Mouse (Mus musculus) E14TG2a.4 (cell line): Measurements from ENCODE around the gene Napa.

Experiments used
- H3K27me3 ChIP-seq: 2 replicates; pipeline ENCODE4 v1.6.1; 2014; ENCODE audit warnings: low read length, control low read depth; ENCODE audit not compliant: insufficient read depth
- H3K36me3 ChIP-seq: 2 replicates; pipeline ENCODE4 v1.6.1; 2014; ENCODE audit warnings: low read length, control low read depth; ENCODE audit not compliant: insufficient read depth
- H3K4me1 ChIP-seq: replicated peaks from 2 replicates; pipeline ENCODE4 v1.6.1; 2014; ENCODE audit warnings: low read depth, low read length, control low read depth
- H3K4me3 ChIP-seq: replicated peaks from 2 replicates; pipeline ENCODE4 v1.5.1; 2014; ENCODE audit warnings: mild to moderate bottlenecking, low read length
- H3K9me3 ChIP-seq: 2 replicates; pipeline ENCODE4 v1.6.1; 2014; ENCODE audit warnings: low read length, control low read depth
- CTCF ChIP-seq: conservative IDR thresholded peaks from 2 replicates; pipeline ENCODE4 v1.5.1; 2014; ENCODE audit warnings: low read length
- NANOG ChIP-seq: IDR thresholded peaks from 2 replicates; pipeline ENCODE4 v1.6.1; 2014; ENCODE audit warnings: borderline replicate concordance, low read length, mixed read lengths
- POU5F1 ChIP-seq: IDR thresholded peaks from 2 replicates; pipeline ENCODE4 v1.6.1; 2014; ENCODE audit warnings: low read length, borderline replicate concordance

Gene Napa

DNA sequence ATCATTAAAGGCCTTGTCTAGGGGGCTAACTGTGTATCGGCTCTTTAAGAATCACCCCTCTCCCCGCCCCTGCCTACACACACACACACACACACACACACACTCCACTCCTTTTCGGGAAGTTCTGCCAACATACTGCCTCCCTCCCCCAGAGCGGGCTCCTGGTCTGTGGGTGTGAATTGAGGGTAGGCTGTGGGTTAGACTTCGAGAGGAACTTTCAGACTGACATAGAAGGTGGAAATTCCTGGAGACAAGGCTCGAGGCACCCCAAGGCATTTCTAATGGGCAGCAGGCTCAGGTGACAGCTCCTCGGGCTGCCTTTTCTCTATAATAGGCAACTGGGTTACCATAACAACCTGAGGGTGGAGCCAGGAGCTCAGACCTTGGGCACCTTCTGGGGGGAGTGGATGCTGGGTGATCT lies 33.9 kb downstream of the Napa start:
- Histone ChIP-seq H3K36me3 (peaks cover 13% of the 10 kb centered on the region; the same call in 1 of the 2 replicates), H3K9me3 (no peaks in the 10 kb centered on the region), H3K4me3 (0 out of 2 replicates have a peak overlapping the region, but pooled peaks have one; percentile 10), H3K27me3 (peaks cover 16% of the 10 kb centered on the region), H3K4me1 (peaks cover 46% of the 10 kb centered on the region)
- TF ChIP-seq NANOG = no peak
- TF ChIP-seq CTCF = no peak

DNA sequence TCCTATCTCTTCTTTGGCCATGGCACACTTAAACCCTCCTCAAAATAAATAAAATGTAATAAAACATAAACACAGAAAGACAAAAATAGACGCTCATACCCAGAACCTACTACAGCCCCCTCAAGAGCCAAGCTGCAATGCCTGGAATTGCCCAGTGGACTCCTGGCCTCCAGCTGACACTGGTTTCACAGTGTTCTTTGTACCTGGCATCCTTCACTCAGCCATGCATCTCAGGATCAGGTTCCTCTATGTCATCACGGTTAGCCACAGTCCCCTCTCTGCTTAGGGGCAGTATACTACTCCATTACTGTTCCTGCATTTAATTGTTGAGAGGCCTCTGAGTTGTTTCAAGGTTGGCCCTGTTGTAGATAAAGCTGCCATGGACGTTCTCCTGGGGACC lies 34.7 kb downstream of the Napa start:
- peaks cover 46% of the 10 kb centered on the region for H3K4me1 ChIP-seq
- peaks cover 6% of the 10 kb centered on the region; the same call in 1 of the 2 replicates for H3K36me3 ChIP-seq
- no peaks in the 10 kb centered on the region for H3K9me3 ChIP-seq
- no peak for TF ChIP-seq POU5F1
- TF ChIP-seq NANOG = no peak
- no peak for TF ChIP-seq CTCF
- H3K4me3 ChIP-seq = no peak overlapping the region
- peaks cover 16% of the 10 kb centered on the region for H3K27me3 ChIP-seq

DNA sequence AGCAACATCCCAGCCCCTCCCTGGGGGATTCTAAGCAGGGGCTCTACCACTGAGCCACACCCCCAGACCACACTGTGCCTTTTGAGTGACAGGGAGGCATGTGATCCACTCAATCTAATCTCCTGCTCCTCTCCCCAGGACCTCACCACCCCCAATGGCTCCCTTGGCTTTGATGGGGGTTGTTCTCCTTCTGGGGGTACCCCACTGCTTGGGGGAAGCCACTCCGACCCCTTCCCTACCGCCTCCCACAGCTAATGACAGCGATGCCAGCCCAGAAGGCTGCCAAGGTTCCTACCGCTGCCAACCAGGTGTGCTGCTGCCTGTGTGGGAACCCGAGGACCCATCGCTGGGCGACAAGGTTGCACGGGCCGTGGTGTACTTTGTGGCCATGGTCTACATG lies 35.4 kb downstream of the Napa start:
- TF ChIP-seq CTCF = no peak
- no peak for TF ChIP-seq POU5F1
- no peak for TF ChIP-seq NANOG
- Histone ChIP-seq H3K4me1 (peaks cover 43% of the 10 kb centered on the region), H3K36me3 (peaks cover 6% of the 10 kb centered on the region; the same call in 1 of the 2 replicates), H3K9me3 (no peaks in the 10 kb centered on the region), H3K4me3 (no peak overlapping the region), H3K27me3 (peaks cover 20% of the 10 kb centered on the region)

DNA sequence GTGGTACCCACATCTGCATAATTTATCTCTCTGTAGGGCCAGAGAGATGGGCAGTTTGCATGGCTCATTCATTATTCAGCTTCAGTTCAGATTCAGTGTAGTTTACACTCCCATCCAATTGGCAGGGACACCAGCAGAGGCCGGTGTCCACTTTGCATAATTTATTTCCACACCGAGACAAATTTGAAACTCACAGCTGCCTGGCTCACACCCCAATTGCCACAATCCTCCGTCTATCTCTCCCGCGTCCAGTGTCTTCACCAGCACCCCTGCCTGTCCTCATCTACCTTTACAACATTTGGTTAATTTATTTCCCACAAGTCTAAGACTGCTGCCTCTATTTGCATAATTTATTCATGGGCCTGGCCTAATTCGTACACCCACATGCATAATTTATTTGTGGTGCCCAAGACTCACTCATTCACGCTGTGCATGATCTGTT lies 36.7 kb downstream of the Napa start:
- no peaks in the 10 kb centered on the region for H3K9me3 ChIP-seq
- H3K4me3 ChIP-seq = no peak overlapping the region
- H3K36me3 ChIP-seq = peaks cover 6% of the 10 kb centered on the region; the same call in 1 of the 2 replicates
- H3K27me3 ChIP-seq = peaks cover 20% of the 10 kb centered on the region
- peaks cover 36% of the 10 kb centered on the region for H3K4me1 ChIP-seq
- TF ChIP-seq NANOG = no peak
- TF ChIP-seq POU5F1 = no peak
- no peak for TF ChIP-seq CTCF

DNA sequence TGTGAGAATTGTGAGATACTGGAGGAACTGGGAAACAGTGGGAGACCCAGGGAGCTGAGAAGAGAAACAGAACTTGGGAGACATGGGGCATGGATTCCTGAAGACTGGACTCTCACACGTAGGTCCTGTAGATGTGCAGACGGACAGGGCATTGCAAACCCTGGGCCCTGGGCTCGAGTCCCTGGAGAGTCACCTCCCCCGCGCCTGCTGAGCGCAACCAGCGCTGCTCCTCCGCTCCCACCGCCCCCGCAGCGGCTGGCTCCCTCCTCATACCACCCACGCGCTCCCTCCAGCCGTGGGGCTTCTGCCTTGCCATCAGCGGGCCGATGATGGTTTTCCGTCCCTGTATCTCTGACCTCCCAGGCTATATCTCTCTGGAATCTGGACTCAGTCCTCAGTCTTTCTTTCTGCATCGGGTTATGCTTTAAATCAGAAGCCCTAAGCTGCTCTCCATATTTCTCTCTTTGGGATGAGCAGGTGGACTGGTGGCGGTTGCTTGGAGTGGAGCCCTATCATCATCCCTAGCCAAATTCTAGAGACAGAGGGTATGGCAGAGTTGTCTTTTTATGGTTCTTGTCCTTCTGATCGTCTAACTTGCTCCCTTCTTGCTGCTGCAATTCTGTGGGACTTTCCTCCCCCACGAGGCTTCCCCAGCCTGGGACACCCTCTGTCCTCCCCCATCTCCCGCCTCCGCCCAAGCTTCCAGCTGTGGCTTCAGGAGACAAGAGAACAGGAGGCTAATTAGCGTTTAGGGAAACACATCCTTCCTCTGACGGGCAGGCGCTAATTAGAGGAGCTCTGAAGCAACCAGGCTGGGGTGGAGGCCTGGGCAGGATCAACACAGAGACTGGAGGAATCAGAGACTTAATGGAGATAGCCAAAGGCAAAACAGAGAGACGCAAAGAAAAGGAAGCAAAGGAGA lies 48.5 kb downstream of the Napa start:
- TF ChIP-seq NANOG (no peak), CTCF (no peak), POU5F1 (no peak)
- peaks cover 35% of the 10 kb centered on the region for H3K27me3 ChIP-seq
- no peaks in the 10 kb centered on the region for H3K9me3 ChIP-seq
- no peak overlapping the region for H3K4me3 ChIP-seq
- H3K36me3 ChIP-seq = no peaks in the 10 kb centered on the region
- peaks cover 40% of the 10 kb centered on the region for H3K4me1 ChIP-seq

DNA sequence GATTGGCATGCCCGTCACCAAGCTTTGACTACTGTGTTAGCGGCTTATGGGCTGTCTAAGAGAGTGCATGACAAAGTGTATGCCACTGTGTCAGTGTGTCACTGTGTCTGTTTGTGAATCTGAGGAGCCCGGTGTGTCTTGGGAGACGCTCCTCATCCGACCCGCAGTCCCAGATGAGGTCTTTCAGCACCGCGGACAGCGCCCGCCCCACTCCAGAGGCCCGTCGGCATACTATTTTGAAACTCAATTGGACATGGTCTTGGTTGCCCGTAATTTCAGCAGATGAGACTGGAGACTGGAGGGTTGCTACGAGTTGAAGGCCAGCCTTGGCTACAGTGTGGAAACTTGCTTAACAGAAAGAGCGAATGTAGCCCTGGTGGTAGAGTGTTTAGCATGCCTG lies 49.4 kb downstream of the Napa start:
- H3K27me3 ChIP-seq = peaks cover 35% of the 10 kb centered on the region
- H3K4me3 ChIP-seq = no peak overlapping the region
- TF ChIP-seq NANOG (no peak), CTCF (no peak)
- H3K4me1 ChIP-seq = peaks cover 40% of the 10 kb centered on the region
- no peaks in the 10 kb centered on the region for H3K36me3 ChIP-seq
- no peaks in the 10 kb centered on the region for H3K9me3 ChIP-seq

DNA sequence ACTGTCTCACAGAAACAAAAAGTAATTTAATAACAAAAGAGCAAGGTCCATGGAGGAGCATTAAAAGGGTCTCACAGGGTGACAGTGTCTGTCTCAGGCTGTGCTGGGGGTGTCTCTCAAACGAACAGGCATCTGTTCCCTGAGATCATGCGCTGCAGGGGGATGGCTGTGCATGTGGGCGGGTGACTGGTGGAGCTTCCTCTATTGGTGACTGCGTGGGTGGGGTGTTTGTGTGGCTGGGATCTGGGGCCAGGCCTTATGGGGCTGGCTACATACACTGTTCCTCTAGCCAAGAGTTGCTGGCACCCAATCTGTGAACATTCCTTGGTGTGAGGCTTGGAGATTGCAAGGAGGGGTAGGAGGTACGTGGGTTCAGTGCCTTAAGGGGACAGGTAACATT lies 51.0 kb downstream of the Napa start:
- Histone ChIP-seq H3K4me1 (peaks cover 40% of the 10 kb centered on the region), H3K36me3 (no peaks in the 10 kb centered on the region), H3K9me3 (no peaks in the 10 kb centered on the region), H3K4me3 (no peak overlapping the region), H3K27me3 (peaks cover 35% of the 10 kb centered on the region)
- TF ChIP-seq POU5F1 (no peak), NANOG (no peak), CTCF (no peak)

DNA sequence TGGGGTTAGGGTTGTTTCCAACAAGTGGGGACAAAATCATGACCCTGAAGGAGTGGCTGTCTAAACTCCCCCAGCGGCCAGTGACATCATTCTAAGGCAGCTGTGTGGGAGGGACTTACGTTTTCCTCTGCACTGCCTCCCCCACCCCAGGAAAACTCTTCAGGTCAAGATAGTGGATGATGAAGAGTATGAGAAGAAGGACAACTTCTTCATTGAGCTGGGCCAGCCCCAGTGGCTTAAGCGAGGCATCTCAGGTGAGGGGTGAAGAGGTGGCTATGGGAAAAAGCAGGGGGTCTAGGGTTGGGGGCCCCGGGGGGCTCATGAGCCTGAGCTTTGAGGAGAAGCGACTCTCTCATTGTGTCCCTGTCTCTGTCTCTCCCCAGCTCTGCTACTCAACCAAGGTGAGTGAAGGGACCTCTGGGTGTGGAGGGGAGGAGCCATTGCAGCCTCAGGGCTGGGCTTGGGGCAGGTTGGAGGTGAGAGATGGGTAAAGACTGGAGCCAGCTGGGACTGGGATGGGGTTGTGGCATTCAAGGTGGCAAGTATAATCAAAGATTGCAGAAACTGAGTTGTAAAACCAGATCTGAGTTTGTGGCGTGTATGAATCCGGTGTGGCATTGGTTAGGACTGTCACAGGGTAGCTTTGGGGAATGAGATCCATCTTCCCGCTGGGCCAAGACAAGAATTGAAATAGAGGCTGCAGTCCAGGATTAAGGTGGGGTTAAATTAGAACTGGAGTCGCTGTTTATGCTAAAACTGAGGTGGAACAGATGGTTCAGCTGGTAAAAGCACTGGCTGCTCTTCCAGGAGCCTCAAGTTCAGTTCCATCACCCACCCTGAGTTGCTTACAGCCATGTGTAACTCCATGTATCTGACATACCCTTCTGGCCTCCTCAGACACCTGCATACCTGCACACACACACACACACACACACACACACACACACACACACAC lies 52.2 kb downstream of the Napa start:
- no peaks in the 10 kb centered on the region for H3K9me3 ChIP-seq
- TF ChIP-seq POU5F1 (no peak), NANOG (no peak), CTCF (no peak)
- no peaks in the 10 kb centered on the region for H3K36me3 ChIP-seq
- no peak overlapping the region for H3K4me3 ChIP-seq
- H3K4me1 ChIP-seq = peaks cover 30% of the 10 kb centered on the region
- peaks cover 24% of the 10 kb centered on the region for H3K27me3 ChIP-seq
